Mouse (Mus musculus) hindbrain, postnatal 0 days (tissue): ENCODE data around the gene Diaph3. TPM values are rescaled to one million over a fixed set of nuclear protein-coding genes. Genes with fewer than 3 reads are reported as not detected.

Source experiments
- ATAC-seq: fragments of 200-750 bp; cut with Nextera tagmentation; 2 replicates; pipeline ENCODE4 v1.8.0; 2017; ENCODE audit warnings: mild to moderate bottlenecking, moderate TSS enrichment, moderate library complexity
- DNase-seq: peaks from one replicate; pipeline ENCODE4 v3.0.0-alpha.2; 2015; ENCODE audit warnings: low spot score
- H3K27ac ChIP-seq: fragments of 300-500 bp; sonication (generic); 2 replicates; pipeline ENCODE4 v1.5.1; 2014; ENCODE audit warnings: mild to moderate bottlenecking
- H3K27me3 ChIP-seq: fragments of 300-500 bp; sonication (generic); 2 replicates; pipeline ENCODE4 v1.6.1; 2014; ENCODE audit warnings: low read length, mixed read lengths; ENCODE audit not compliant: insufficient read depth
- H3K36me3 ChIP-seq: fragments of 300-500 bp; sonication (generic); 2 replicates; pipeline ENCODE4 v1.6.1; 2014; ENCODE audit warnings: low read length, mixed read lengths; ENCODE audit not compliant: insufficient read depth
- H3K4me1 ChIP-seq: fragments of 300-500 bp; sonication (generic); 2 replicates; pipeline ENCODE4 v1.6.1; 2014; ENCODE audit warnings: antibody characterized with exemption, low read length, mixed read lengths; ENCODE audit not compliant: insufficient read depth
- H3K4me2 ChIP-seq: fragments of 300-500 bp; sonication (generic); 2 replicates; pipeline ENCODE4 v1.6.1; 2014; ENCODE audit warnings: low read depth, mild to moderate bottlenecking, low read length, moderate library complexity, mixed read lengths
- H3K4me3 ChIP-seq: fragments of 300-500 bp; sonication (generic); 2 replicates; pipeline ENCODE4 v1.5.1; 2014; ENCODE audit warnings: low read length
- H3K9ac ChIP-seq: fragments of 300-500 bp; sonication (generic); replicated peaks from 2 replicates; pipeline ENCODE4 v1.6.1; 2014; ENCODE audit warnings: mild to moderate bottlenecking, low read length, moderate library complexity, mixed read lengths
- H3K9me3 ChIP-seq: fragments of 300-500 bp; sonication (generic); 2 replicates; pipeline ENCODE4 v1.6.1; 2016; ENCODE audit warnings: low read length, mixed read lengths
- CTCF ChIP-seq: IDR thresholded peaks from 2 replicates; pipeline ENCODE4 v1.5.1; 2016; ENCODE audit warnings: antibody characterized with exemption, control low read depth, low read depth
- WGBS: fragments of 180-500 bp; shearing (Covaris S2); extraction: QIAGEN DNeasy Blood & Tissue Kit; methylation state at CpG from one replicate; pipeline ENCODE4 v1.1.7; 2014; 5-methylcytosine and 5-hydroxymethylcytosine counted together
- polyA plus RNA-seq: library from polyadenylated mRNA; unstranded; fragments of >200 nt; fragmentation: Nextera tagmentation; extraction: Ambion mirVana; gene quantifications from 2 replicates; pipeline ENCODE4 v1.2.1, GENCODE M21; 2015
- total RNA-seq: library from RNA; depleted of rRNA; stranded (reverse); fragments of >200 nt; gene quantifications from 2 replicates; pipeline ENCODE4 v1.2.3, GENCODE M21; 2014

Gene Diaph3
- total and polyA plus RNA-seq, 2 experiments from 2014 or later = 1.1 to 5.1 TPM

- H3K9ac ChIP-seq = no peak overlapping the region
Observed at GRCm38 (mm10) chr14:86834269-86834668, 306.8 kb downstream of the Diaph3 start.

GRCm38 (mm10) chr14:86833003-86833402 is 308.0 kb downstream of the Diaph3 start:
- DNase-seq = no peak
- no peak overlapping the region for H3K4me2 ChIP-seq
- TF ChIP-seq CTCF = no peak
- no peaks in the 10 kb centered on the region for H3K27me3 ChIP-seq
- WGBS = 70% methylated on average over 4 of the region's 4 CpGs
- no peak for ATAC-seq
- H3K27ac ChIP-seq = no peak overlapping the region
- H3K9ac ChIP-seq = no peak overlapping the region
- no peaks in the 10 kb centered on the region for H3K36me3 ChIP-seq
- no peaks in the 10 kb centered on the region for H3K9me3 ChIP-seq
- no peak overlapping the region for H3K4me3 ChIP-seq
- H3K4me1 ChIP-seq = no peaks in the 10 kb centered on the region

More at GRCm38 (mm10) chr14:86834269-86834668, 306.8 kb downstream of the Diaph3 start:
- Histone ChIP-seq H3K27ac (no peak overlapping the region), H3K4me2 (no peak overlapping the region), H3K9me3 (no peaks in the 10 kb centered on the region), H3K27me3 (no peaks in the 10 kb centered on the region), H3K4me3 (no peak overlapping the region), H3K4me1 (no peaks in the 10 kb centered on the region), H3K36me3 (no peaks in the 10 kb centered on the region)
- no peak for ATAC-seq
- 95% methylated on average over 6 of the region's 6 CpGs for WGBS
- TF ChIP-seq CTCF = no peak
- DNase-seq = no peak

GRCm38 (mm10) chr14:86816246-86816645 is 324.8 kb downstream of the Diaph3 start:
- no peak for TF ChIP-seq CTCF
- WGBS = 98% methylated on average over 4 of the region's 4 CpGs
- no peak for ATAC-seq

GRCm38 (mm10) chr14:86788880-86789641 is 352.0 kb downstream of the Diaph3 start:
- Histone ChIP-seq H3K27ac (no peak overlapping the region), H3K9me3 (no peaks in the 10 kb centered on the region), H3K4me1 (no peaks in the 10 kb centered on the region), H3K4me3 (no peak overlapping the region), H3K36me3 (no peaks in the 10 kb centered on the region), H3K27me3 (no peaks in the 10 kb centered on the region), H3K9ac (no peak overlapping the region), H3K4me2 (no peak overlapping the region)
- 71% methylated on average over 6 of the region's 6 CpGs for WGBS
- no peak for TF ChIP-seq CTCF
- ATAC-seq (no peak), DNase-seq (peak; percentile 16)

More at GRCm38 (mm10) chr14:86816246-86816645, 324.8 kb downstream of the Diaph3 start:
- H3K9me3 ChIP-seq = no peaks in the 10 kb centered on the region
- H3K36me3 ChIP-seq = no peaks in the 10 kb centered on the region
- H3K4me2 ChIP-seq = no peak overlapping the region
- no peaks in the 10 kb centered on the region for H3K27me3 ChIP-seq
- no peak overlapping the region for H3K4me3 ChIP-seq
- no peak overlapping the region for H3K27ac ChIP-seq
- DNase-seq = no peak
- no peaks in the 10 kb centered on the region for H3K4me1 ChIP-seq
- no peak overlapping the region for H3K9ac ChIP-seq

- Histone ChIP-seq H3K9ac (no peak overlapping the region), H3K36me3 (no peaks in the 10 kb centered on the region), H3K4me2 (no peak overlapping the region), H3K27me3 (no peaks in the 10 kb centered on the region), H3K27ac (no peak overlapping the region), H3K4me1 (no peaks in the 10 kb centered on the region), H3K4me3 (no peak overlapping the region), H3K9me3 (no peaks in the 10 kb centered on the region)
- peak; percentile 84 for ATAC-seq
- DNase-seq = peak; percentile 60
- WGBS = 26% methylated on average over 8 of the region's 8 CpGs
- no peak for TF ChIP-seq CTCF
Observed at GRCm38 (mm10) chr14:86786866-86787265, 354.2 kb downstream of the Diaph3 start.

- Histone ChIP-seq H3K27ac (no peak overlapping the region), H3K36me3 (no peaks in the 10 kb centered on the region), H3K9ac (no peak overlapping the region), H3K4me1 (no peaks in the 10 kb centered on the region), H3K4me2 (no peak overlapping the region), H3K27me3 (no peaks in the 10 kb centered on the region), H3K4me3 (no peak overlapping the region), H3K9me3 (no peaks in the 10 kb centered on the region)
- ATAC-seq (peak; percentile 53; the same call in 1 of the 2 replicates), DNase-seq (peak; percentile 83)
- TF ChIP-seq CTCF = peak; percentile 77
- WGBS = 48% methylated on average over 6 of the region's 6 CpGs
Observed at GRCm38 (mm10) chr14:86781553-86782273, 359.3 kb downstream of the Diaph3 start.
